Mouse (Mus musculus) intestine, embryonic 15.5 days (tissue): ENCODE data around the gene Gm13420. TPM values are rescaled to one million over a fixed set of nuclear protein-coding genes. Genes with fewer than 3 reads are reported as not detected.
"Not testable (repeated sequence)": the region's sequence is repeated elsewhere in the genome, so short reads cannot be mapped to it uniquely, and the experiment has no call there.

Source experiments
- ATAC-seq: fragments of 200-750 bp; cut with Nextera tagmentation; 2 replicates; pipeline ENCODE4 v1.8.0; 2017; ENCODE audit warnings: moderate TSS enrichment, moderate library complexity
- H3K27ac ChIP-seq: fragments of 300-500 bp; sonication (generic); 2 replicates; pipeline ENCODE4 v1.5.1; 2015; ENCODE audit warnings: mild to moderate bottlenecking, inconsistent platforms
- H3K27me3 ChIP-seq: fragments of 300-500 bp; sonication (generic); replicated peaks from 2 replicates; pipeline ENCODE4 v1.6.1; 2015; ENCODE audit warnings: inconsistent platforms
- H3K36me3 ChIP-seq: fragments of 300-500 bp; sonication (generic); 2 replicates; pipeline ENCODE4 v1.6.1; 2015; ENCODE audit warnings: inconsistent platforms
- H3K4me1 ChIP-seq: fragments of 300-500 bp; sonication (generic); replicated peaks from 2 replicates; pipeline ENCODE4 v1.6.1; 2015; ENCODE audit warnings: inconsistent platforms
- H3K4me2 ChIP-seq: fragments of 300-500 bp; sonication (generic); replicated peaks from 2 replicates; pipeline ENCODE4 v1.6.1; 2015; ENCODE audit warnings: mild to moderate bottlenecking, inconsistent platforms
- H3K4me3 ChIP-seq: fragments of 300-500 bp; sonication (generic); replicated peaks from 2 replicates; pipeline ENCODE4 v1.5.1; 2015; ENCODE audit warnings: inconsistent platforms
- H3K9ac ChIP-seq: fragments of 300-500 bp; sonication (generic); 2 replicates; pipeline ENCODE4 v1.6.1; 2015; ENCODE audit warnings: inconsistent platforms
- H3K9me3 ChIP-seq: fragments of 300-500 bp; sonication (generic); 2 replicates; pipeline ENCODE4 v1.6.1; 2016; ENCODE audit warnings: inconsistent platforms
- WGBS: fragments of 180-500 bp; shearing (Covaris S2); methylation state at CpG from one replicate; pipeline ENCODE4 v1.1.7; 2015; 5-methylcytosine and 5-hydroxymethylcytosine counted together
- polyA plus RNA-seq: library from polyadenylated mRNA; unstranded; fragments of >200 nt; fragmentation: Nextera tagmentation; extraction: Ambion mirVana; gene quantifications from 2 replicates; pipeline ENCODE4 v1.2.1, GENCODE M21; 2015

Gm13420 gene
- polyA plus RNA-seq, 1 experiment from 2014 or later = 0.43 TPM

- WGBS = 68% methylated on average over 3 of the region's 3 CpGs
- Histone ChIP-seq H3K36me3 (peaks cover 24% of the 10 kb centered on the region), H3K4me3 (no peak overlapping the region), H3K27ac (no peak overlapping the region), H3K27me3 (no peaks in the 10 kb centered on the region), H3K9ac (no peak overlapping the region), H3K4me1 (peaks cover 6% of the 10 kb centered on the region; the same call in 1 of the 2 replicates), H3K9me3 (no peaks in the 10 kb centered on the region), H3K4me2 (no peak overlapping the region)
- ATAC-seq = no peak
Observed at GRCm38 (mm10) chr2:29711038-29711437, 40.4 kb downstream of the Gm13420 start.

GRCm38 (mm10) chr2:29708209-29708608 is 43.3 kb downstream of the Gm13420 start:
- not testable (repeated sequence) for H3K27ac ChIP-seq, ATAC-seq, H3K4me2 ChIP-seq, H3K4me1 ChIP-seq, H3K9ac ChIP-seq, H3K9me3 ChIP-seq, H3K4me3 ChIP-seq, H3K27me3 ChIP-seq
- WGBS = 91% methylated on average over 4 of the region's 4 CpGs
- H3K36me3 ChIP-seq = peaks cover 33% of the 10 kb centered on the region

GRCm38 (mm10) chr2:29707731-29708130 is 43.8 kb downstream of the Gm13420 start:
- no peak overlapping the region for H3K9ac ChIP-seq
- no peaks in the 10 kb centered on the region for H3K4me1 ChIP-seq
- ATAC-seq = no peak
- no peak overlapping the region for H3K4me2 ChIP-seq
- WGBS = 92% methylated on average over 4 of the region's 4 CpGs
- no peaks in the 10 kb centered on the region for H3K27me3 ChIP-seq
- no peak overlapping the region for H3K27ac ChIP-seq
- no peaks in the 10 kb centered on the region for H3K9me3 ChIP-seq
- no peak overlapping the region for H3K4me3 ChIP-seq
- H3K36me3 ChIP-seq = peaks cover 38% of the 10 kb centered on the region

- Histone ChIP-seq H3K36me3 (peaks cover 42% of the 10 kb centered on the region), H3K9ac (no peak overlapping the region), H3K4me2 (no peak overlapping the region), H3K9me3 (no peaks in the 10 kb centered on the region), H3K27me3 (no peaks in the 10 kb centered on the region), H3K4me3 (no peak overlapping the region), H3K27ac (no peak overlapping the region), H3K4me1 (0 out of 2 replicates have a peak, but pooled peaks cover 2% of the 10 kb centered on the region)
- 92% methylated on average over 18 of the region's 18 CpGs for WGBS
- no peak for ATAC-seq
Observed at GRCm38 (mm10) chr2:29706726-29707620, 44.5 kb downstream of the Gm13420 start.

GRCm38 (mm10) chr2:29705493-29705892 is 46.0 kb downstream of the Gm13420 start:
- no peaks in the 10 kb centered on the region for H3K27me3 ChIP-seq
- no peaks in the 10 kb centered on the region for H3K9me3 ChIP-seq
- ATAC-seq = no peak
- 89% methylated on average over 3 of the region's 3 CpGs for WGBS
- no peak overlapping the region for H3K4me2 ChIP-seq
- no peak overlapping the region for H3K4me3 ChIP-seq
- peaks cover 48% of the 10 kb centered on the region for H3K36me3 ChIP-seq
- no peak overlapping the region for H3K9ac ChIP-seq
- H3K27ac ChIP-seq = no peak overlapping the region
- 0 out of 2 replicates have a peak, but pooled peaks cover 2% of the 10 kb centered on the region for H3K4me1 ChIP-seq

- WGBS = 88% methylated on average over 9 of the region's 9 CpGs
- Histone ChIP-seq H3K36me3 (peaks cover 48% of the 10 kb centered on the region), H3K4me3 (no peak overlapping the region), H3K4me2 (no peak overlapping the region), H3K4me1 (0 out of 2 replicates have a peak, but pooled peaks cover 2% of the 10 kb centered on the region), H3K27ac (no peak overlapping the region), H3K9me3 (no peaks in the 10 kb centered on the region), H3K9ac (no peak overlapping the region), H3K27me3 (no peaks in the 10 kb centered on the region)
- ATAC-seq = no peak
Observed at GRCm38 (mm10) chr2:29703104-29704081, 48.1 kb downstream of the Gm13420 start.

GRCm38 (mm10) chr2:29702189-29702588 is 49.3 kb downstream of the Gm13420 start:
- H3K27ac ChIP-seq = no peak overlapping the region
- no peak overlapping the region for H3K4me3 ChIP-seq
- 85% methylated on average over 8 of the region's 8 CpGs for WGBS
- H3K4me2 ChIP-seq = no peak overlapping the region
- H3K27me3 ChIP-seq = no peaks in the 10 kb centered on the region
- H3K4me1 ChIP-seq = 0 out of 2 replicates have a peak, but pooled peaks cover 2% of the 10 kb centered on the region
- H3K9me3 ChIP-seq = no peaks in the 10 kb centered on the region
- no peak for ATAC-seq
- no peak overlapping the region for H3K9ac ChIP-seq
- H3K36me3 ChIP-seq = peaks cover 38% of the 10 kb centered on the region

- ATAC-seq = 0 out of 2 replicates have a peak, but pooled peaks have one; percentile 55
- no peak overlapping the region for H3K9ac ChIP-seq
- H3K9me3 ChIP-seq = no peaks in the 10 kb centered on the region
- H3K4me2 ChIP-seq = no peak overlapping the region
- H3K4me1 ChIP-seq = 0 out of 2 replicates have a peak, but pooled peaks cover 2% of the 10 kb centered on the region
- peaks cover 34% of the 10 kb centered on the region for H3K36me3 ChIP-seq
- H3K27ac ChIP-seq = no peak overlapping the region
- no peak overlapping the region for H3K4me3 ChIP-seq
- H3K27me3 ChIP-seq = no peaks in the 10 kb centered on the region
- 79% methylated on average over 6 of the region's 6 CpGs for WGBS
Observed at GRCm38 (mm10) chr2:29701393-29701792, 50.1 kb downstream of the Gm13420 start.

- Histone ChIP-seq H3K4me2 (no peak overlapping the region), H3K27ac (no peak overlapping the region), H3K36me3 (peaks cover 37% of the 10 kb centered on the region), H3K4me3 (no peak overlapping the region), H3K4me1 (0 out of 2 replicates have a peak, but pooled peaks cover 2% of the 10 kb centered on the region), H3K27me3 (no peaks in the 10 kb centered on the region), H3K9me3 (no peaks in the 10 kb centered on the region), H3K9ac (no peak overlapping the region)
- ATAC-seq = no peak
Observed at GRCm38 (mm10) chr2:29700898-29701297, 50.6 kb downstream of the Gm13420 start.

GRCm38 (mm10) chr2:29698421-29699290 is 52.8 kb downstream of the Gm13420 start:
- Histone ChIP-seq H3K4me3 (no peak overlapping the region), H3K4me2 (no peak overlapping the region), H3K9me3 (no peaks in the 10 kb centered on the region), H3K4me1 (0 out of 2 replicates have a peak, but pooled peaks cover 2% of the 10 kb centered on the region), H3K36me3 (peaks cover 31% of the 10 kb centered on the region), H3K9ac (no peak overlapping the region), H3K27ac (no peak overlapping the region), H3K27me3 (no peaks in the 10 kb centered on the region)
- 88% methylated on average over 6 of the region's 6 CpGs for WGBS
- ATAC-seq = no peak

GRCm38 (mm10) chr2:29696207-29696800 is 55.2 kb downstream of the Gm13420 start:
- Histone ChIP-seq H3K9me3 (no peaks in the 10 kb centered on the region), H3K9ac (no peak overlapping the region), H3K27ac (no peak overlapping the region), H3K4me2 (no peak overlapping the region), H3K4me1 (no peaks in the 10 kb centered on the region), H3K27me3 (no peaks in the 10 kb centered on the region), H3K36me3 (peaks cover 18% of the 10 kb centered on the region; the same call in 1 of the 2 replicates), H3K4me3 (no peak overlapping the region)
- 79% methylated on average over 7 of the region's 7 CpGs for WGBS
- no peak for ATAC-seq
